Mouse (Mus musculus) spleen, postnatal 10 days (tissue): ENCODE results near the gene Rps17.

Experiments used
- DNase-seq, 2 experiments: peaks; one replicate each; pipeline ENCODE4 v3.0.0; 2021 to 2022; ENCODE audit warnings: low spot score in 2 of 2

Rps17 gene

DNA sequence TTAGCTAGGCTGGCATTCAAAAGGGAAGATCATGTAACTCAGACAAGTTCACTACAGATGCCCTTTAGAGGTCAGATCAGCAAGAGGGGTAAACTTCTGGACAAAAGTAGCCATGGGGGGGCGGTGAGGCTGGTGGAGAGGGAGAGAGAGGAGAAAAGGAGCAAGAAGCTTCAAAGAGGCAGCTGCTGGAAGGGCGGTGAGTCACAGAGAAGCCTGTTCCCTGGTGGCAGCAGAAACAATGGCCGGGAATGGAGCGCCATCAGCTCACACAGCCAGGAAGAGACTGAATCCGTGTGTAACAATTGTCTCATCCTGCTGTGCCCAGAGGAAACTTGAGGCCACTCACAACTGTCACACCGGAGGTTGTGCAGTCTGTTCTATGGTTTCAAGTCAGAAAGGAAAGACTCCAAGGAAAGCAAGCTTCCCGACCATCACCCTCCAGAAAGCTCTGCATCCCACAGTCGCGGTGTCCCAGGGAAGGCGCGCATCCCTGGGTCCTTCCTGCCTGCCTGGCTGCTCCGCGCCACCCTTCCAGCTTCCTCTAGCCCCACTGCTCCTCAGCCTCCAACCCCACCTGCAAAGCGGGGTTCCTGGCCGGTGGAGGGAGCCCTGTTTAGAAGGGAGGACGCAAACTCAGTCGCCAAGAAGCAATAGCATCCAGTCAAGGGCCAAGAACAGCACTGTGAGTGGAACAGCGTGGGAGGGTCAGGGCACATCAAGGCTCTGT is 9.2 kb downstream of the Rps17 start:
- DNase-seq, result no peak

DNA sequence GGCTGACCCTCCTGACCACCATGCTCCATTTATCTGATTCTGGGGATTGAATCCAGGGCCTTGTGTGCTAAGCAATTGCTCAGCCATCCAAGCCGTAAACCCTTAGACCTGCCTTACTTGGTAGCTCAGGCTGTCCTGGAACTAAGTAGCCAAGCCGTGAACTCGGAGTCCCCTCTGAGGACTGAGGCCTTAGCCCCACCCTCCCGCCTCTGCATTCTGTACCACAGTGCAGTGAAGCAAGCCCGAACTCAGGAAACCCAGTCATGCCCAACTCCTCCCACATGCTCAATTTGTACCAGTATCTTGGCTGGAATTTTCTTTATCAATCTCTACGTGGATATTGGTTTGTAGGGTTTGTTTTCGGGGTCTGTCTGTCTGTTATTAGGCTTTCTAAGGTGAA is 13.2 kb downstream of the Rps17 start:
- no peak for DNase-seq

DNA sequence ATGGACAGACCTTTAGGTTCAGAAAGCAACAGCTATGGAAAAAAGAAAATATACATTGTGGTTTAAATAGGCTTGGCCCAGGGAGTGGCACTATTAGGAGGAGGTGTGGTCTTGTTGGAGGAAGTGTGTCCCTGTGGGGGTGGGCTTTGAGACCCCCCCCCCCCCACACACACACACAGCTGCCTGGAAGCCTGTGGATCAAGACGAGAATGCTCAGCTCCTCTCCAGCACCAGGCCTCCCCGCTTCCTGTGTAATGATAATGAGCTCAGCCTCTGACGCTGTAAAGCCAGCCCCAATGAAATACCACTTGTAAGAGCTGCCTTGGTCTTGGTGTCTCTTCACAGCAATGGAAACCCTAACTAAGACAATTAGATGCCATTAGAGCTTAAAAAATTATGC is 14.3 kb downstream of the Rps17 start:
- no peak for DNase-seq

DNA sequence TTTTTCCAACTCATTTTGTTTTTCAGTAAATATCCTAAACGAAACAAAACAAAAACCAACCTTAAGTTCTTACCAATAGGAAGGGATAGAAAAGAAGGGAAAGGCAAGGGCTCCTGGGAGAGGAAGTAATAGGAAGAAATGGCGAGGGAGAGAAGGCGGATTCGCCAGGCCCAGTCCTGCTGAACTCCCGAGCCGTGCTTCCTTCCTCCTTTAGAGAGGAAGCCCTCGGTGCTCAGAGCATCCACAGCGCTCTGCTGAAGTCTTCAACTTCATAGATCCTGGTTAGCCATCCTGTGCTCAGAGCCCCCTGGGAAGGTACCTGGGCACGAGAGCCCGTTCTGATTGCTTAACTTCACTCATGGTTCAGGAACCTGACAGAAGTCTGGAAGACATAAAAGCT is 17.4 kb downstream of the Rps17 start:
- no peak for DNase-seq

DNA sequence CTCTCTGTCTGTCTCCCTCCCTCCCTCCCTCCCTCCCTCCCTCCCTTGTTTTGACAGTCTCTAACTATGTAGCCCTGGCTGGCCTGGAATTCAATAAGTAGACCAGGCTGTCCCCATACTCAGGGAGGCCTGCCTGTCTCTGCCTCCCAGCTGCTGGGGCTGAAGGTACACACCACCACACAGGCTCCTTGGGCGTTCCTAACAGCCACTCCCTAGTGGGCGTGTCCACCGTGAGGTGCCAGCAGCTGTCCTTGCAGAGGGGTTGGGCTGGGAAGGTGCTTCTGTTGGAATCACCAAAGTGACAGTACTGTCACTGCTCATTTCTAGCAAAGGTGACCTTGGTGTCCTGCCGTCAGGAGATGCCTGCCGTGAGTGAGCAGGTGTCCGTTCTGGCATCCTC is 18.2 kb downstream of the Rps17 start:
- no peak for DNase-seq

DNA sequence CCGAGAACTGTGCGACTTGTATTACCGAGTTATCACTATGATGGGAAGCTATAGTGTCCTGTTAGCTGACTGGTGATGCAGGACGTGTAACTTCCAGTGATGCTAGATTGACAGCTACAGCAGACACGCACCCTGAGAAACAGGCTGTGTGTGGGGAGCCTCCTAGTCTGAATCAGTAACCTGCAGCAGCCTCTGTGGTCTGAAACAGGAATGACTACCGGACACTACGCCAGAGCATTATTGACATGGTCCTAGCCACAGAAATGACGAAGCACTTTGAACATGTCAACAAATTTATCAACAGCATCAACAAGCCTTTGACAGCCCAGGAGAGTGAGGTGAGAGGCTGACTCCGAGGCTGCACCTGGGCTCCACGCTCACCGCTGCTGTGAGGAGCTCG is 19.0 kb downstream of the Rps17 start:
- DNase-seq, result no peak

DNA sequence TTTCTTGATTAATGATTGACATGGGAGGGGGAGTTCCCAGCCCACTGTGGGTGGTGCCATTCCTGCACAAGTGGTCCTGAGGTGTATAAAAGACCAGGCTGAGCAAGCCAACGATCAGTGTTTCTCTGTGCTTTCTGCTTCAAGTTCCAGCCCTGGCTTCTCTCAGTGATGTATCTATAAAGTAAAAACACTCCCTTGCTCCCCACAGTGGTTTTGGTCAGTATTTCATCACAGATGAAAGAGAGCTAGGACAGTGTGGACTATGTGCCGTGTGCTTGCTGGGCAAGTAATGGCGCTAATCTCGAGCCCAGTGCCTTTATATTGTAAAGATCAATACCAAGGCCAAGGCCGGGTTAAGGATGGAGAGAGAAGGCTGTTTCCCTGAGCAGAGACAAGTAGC is 23.3 kb downstream of the Rps17 start:
- no peak for DNase-seq

DNA sequence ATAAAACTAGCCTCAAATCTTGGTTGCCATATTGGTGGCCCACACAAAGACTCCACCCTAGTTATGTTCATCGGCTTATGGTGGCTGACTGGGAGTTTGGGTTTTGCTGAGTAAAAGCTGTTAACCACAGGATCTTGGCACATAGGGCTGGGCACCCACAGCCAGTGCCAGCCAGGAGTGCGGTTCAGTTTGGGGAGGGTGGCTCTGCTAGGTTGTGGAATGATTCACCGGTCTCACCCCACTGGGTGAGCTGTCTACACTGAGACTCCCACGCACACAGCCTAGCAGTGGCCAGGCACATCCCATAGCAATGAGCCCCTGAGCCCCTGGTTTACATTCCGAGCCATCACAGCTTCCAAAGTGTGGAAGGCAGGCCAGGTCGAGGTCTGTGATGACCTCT is 25.3 kb downstream of the Rps17 start:
- DNase-seq, result no peak

DNA sequence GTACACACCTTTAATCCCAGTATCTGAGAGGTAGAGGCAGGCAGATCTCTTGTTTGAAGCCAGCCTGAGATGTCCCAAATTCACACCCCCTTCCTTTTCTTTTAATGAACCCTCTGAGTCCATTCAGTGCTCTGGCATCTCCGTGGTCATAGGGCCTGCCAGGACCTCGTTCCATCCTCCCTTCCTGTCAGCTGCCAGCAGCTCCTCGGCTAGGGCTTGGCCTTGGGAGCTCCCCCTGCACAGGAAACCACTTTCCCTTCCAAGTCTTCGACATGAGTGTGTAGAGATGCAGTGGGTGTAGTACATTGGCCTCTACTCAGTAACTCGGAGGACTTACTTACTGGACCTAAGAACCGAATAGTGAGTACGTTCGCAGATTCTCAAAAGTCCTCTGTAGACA is 29.5 kb downstream of the Rps17 start:
- no peak for DNase-seq

DNA sequence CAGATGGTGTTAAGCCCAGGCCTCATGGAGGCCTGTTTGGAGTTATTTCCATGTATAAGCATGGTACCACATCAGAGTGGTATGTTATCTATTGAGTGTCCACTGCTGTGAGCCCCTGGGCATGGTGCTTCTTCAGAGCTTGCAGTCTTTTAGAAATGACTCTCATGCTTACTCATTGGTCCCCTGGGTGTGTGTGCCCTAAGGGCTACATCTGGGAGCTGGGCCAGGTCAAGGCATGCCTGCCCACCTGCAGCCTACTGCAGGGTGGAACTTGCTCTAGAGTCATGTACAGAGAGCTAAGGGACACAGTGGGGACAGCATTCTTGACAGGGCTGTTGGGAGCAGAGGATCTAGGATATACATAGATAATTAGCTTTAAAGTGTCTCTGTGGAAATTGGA is 33.5 kb downstream of the Rps17 start:
- DNase-seq, result no peak

DNA sequence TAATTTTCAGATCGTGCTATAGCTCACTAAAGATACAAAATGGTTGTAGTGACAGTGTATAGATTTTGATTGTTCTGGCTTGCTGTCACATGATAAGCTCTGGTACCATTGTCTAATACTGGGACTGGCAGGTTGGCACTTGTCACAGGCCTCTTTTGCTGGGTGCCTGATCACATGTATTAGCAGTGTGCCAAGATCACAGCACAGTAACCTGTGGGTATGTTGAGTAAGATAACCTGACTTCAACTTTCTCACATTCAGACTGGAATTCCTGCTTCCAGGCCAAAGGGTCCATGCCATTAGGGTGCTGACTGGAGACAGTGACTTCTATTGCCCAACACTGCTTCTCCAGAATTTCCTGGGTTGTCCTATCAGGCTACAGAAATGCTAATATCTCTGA is 33.9 kb downstream of the Rps17 start:
- DNase-seq, result no peak

DNA sequence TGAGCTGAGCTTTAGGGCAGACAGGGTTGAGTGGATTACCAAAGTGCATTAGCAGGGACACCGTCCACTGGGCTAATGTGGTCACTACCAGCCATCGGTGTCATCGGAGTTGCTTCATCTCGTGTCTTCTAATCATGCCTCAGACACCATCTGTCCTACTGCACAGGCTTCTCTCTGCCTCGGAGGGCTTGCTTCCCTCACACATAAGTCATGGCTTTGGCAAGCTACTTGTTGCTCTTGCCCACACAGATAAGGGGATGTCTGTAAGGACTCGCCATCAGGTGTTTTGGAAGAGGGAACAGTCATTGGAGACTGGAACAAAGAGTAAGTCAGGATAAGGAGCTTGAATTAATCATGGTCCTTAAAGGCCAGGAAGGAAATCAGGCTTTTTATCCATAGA is 35.8 kb downstream of the Rps17 start:
- DNase-seq, result no peak

DNA sequence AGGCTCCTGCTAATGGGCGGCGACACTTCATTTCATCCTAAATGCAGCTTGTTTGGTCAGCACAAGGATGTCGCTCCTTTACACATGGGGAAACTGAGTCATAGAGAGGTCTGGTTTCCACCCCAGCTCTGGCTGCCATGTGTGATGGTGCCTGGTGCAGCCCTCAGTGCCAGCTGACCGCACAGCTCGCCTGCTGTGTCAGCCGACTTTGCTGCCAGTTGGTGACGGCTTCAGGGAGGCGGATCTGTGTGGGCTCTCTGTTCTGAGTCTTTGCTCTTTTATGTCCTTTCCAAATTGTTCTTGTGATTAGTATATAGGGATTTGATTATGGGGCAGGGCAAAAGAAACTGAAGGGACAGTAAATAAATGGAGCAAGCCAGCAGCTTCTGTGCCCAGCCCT is 37.3 kb downstream of the Rps17 start:
- DNase-seq, result no peak

DNA sequence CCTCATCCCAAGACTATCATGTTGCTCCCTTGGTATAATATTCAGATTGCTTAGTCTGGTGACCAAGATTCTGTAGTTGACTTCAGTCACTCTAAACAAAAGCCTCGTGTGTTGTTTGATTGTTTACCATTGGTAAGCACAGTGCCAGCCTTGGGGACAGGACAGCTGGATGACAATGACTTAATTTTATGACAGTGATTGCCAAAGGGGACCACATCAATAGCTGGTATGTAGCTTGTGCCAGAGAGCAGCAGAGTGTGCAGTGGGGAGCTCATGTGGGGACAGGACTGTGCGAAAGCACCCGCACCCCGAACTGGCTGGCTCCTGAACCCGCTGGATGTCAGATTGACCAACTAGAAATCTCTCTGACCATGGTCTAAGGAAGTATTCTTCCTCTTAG is 40.4 kb downstream of the Rps17 start:
- DNase-seq, result no peak

DNA sequence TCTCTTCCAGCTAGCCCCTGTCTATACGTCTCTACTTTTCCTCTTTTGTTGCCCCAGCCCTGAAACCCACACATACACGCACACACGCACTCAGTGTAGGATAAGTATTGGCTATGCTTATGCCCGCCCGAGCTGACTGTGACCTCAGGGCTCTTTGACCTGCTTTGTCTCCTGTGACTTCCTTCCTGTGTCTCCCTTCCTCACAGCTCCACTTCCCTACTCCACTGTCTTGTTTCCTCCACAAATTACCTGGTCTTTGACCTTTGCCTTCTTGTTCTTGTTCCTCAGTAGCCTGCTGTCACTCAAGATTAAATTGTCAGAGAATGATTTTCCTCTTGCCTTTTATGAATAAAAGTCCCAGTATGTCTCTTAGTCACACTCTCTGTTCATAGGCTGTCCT is 41.0 kb downstream of the Rps17 start:
- no peak for DNase-seq

DNA sequence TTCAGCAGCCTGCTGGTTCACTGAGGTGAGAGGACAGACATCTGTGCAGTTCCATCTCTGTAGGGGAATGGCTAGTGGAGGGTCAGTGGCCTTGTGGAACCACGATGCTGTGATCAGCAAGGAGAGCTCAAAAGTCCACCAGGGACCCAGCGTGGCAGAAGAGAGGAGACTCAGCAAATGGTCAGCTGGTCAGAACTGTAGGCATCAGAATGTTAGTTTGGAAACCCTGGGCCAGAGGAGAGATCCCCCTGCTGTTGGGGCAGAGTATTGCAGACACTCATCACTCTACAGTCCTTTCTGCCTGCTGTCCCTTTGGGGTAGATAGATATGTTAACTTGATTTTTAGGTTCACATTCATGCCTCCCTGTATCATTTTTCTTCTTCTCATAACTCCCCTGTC is 41.4 kb downstream of the Rps17 start:
- peak; percentile 14 to 50 for DNase-seq

DNA sequence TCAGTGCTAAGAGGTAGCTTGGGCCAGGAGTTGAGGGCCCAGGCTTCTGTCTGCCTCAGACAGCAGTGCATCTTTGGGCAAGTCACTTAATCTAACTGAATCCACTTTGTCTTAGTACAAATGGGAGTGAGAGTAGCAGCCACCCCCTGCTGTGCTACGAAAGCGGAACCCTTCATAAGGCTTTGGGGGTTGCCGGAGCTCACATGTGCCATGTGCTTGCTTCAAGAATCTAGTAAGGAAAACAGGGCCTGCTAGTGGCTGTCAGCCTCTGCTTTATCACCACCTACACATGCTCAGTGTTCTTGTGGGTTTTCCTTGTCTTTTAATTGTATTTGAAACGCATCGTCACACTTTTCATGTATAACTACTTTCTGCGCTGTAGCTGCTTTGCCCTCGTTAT is 43.7 kb downstream of the Rps17 start:
- DNase-seq, result no peak

DNA sequence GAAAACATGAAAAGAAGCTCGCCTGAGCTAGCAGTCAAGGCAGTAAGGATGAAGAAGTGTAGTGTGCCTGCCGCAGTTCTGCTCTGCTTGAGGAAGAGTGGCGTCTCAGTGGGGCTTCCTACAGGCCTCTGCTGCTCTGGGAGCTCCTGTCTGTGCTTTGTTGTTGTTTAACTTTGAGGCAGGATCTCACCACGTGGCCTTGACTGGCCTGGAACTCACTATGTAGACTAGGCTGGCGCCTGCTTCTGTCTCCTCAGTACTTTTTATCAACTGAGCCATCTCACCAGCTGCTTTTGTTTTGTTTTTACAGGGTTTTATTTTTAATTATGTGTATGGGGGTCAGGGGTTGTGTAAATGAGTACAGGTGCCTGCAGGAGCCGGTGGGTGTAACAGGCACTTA is 46.8 kb downstream of the Rps17 start:
- DNase-seq, result no peak

DNA sequence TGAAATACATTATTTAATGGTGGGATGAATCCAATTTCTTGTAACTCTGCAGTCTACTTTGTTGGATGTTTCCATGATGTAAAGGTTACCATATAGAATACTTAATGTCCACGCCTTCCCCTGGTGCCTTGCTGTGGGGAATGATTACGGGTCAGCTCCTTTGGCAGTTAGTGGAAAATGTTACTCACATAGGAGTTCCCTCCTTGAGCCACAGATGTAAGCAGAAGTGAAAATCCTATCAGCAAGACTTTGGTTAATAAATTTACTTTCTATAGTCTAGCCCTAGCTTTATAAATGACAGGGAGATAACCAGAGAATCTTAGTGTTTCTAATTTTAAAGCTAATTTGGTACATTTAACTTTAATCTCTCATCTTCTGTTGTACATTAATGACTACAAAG is 49.9 kb downstream of the Rps17 start:
- DNase-seq, result no peak
